Mouse (Mus musculus) adrenal gland, adult 8-10 months (tissue): ENCODE results near the gene Ano8. TPM values are rescaled to one million over a fixed set of nuclear protein-coding genes. Genes with fewer than 3 reads are reported as not detected.
A peak's percentile ranks its signal among the peaks of the same experiment; 100 is the strongest.

Experiments
- DNase-seq: peaks from one replicate; pipeline ENCODE4 v3.0.0; 2022
- total RNA-seq, 4 experiments: library from RNA; stranded (reverse); gene quantifications; 2 replicates each; pipeline ENCODE4 v1.2.4; 2022

Ano8 gene
- total RNA-seq, 4 experiments from 2014 or later = 13.5 to 24.7 (median 20.6) TPM

GRCm38 (mm10) chr8:71498816-71499690 lies 13.3 kb upstream of the Ano8 start:
- no peak for DNase-seq

- DNase-seq = no peak
These were observed 12.2 kb upstream of the Ano8 start for GRCm38 (mm10) chr8:71497881-71498501.

- DNase-seq = no peak
These were observed 11.4 kb upstream of the Ano8 start for GRCm38 (mm10) chr8:71497077-71497645.

GRCm38 (mm10) chr8:71496481-71496880 lies 10.7 kb upstream of the Ano8 start:
- DNase-seq = peak; percentile 96

GRCm38 (mm10) chr8:71495811-71496210 lies 10.0 kb upstream of the Ano8 start:
- no peak for DNase-seq

- DNase-seq = peak; percentile 80
These were observed 9.3 kb upstream of the Ano8 start for GRCm38 (mm10) chr8:71495039-71495438.

GRCm38 (mm10) chr8:71488454-71488853 lies 2.7 kb upstream of the Ano8 start:
- DNase-seq = peak; percentile 87

GRCm38 (mm10) chr8:71487691-71488445 lies 2.1 kb upstream of the Ano8 start, which contains the start of gene Gtpbp3:
Gene Gtpbp3 (plus strand): TSS chr8:71488103.
- peak; percentile 73 for DNase-seq

- DNase-seq = no peak
These were observed 370 bp upstream of the Ano8 start for GRCm38 (mm10) chr8:71486136-71486529.

GRCm38 (mm10) chr8:71484736-71485135 lies 1.0 kb downstream of the Ano8 start:
- DNase-seq = no peak

- no peak for DNase-seq
These were observed 1.8 kb downstream of the Ano8 start for GRCm38 (mm10) chr8:71483932-71484331.

- DNase-seq = peak; percentile 14
These were observed 6.8 kb downstream of the Ano8 start for GRCm38 (mm10) chr8:71478943-71479342.

GRCm38 (mm10) chr8:71477196-71477845 lies 8.4 kb downstream of the Ano8 start:
- peak; percentile 9 for DNase-seq

- DNase-seq = peak; percentile 75
These were observed 9.4 kb downstream of the Ano8 start for GRCm38 (mm10) chr8:71476099-71476940.

- peak; percentile 10 for DNase-seq
These were observed 10.1 kb downstream of the Ano8 start for GRCm38 (mm10) chr8:71475702-71476075.

- peak; percentile 7 for DNase-seq
These were observed 10.7 kb downstream of the Ano8 start for GRCm38 (mm10) chr8:71474785-71475701.

- DNase-seq = peak; percentile 18
These were observed 11.4 kb downstream of the Ano8 start for GRCm38 (mm10) chr8:71474344-71474743.

- DNase-seq = no peak
These were observed 13.0 kb downstream of the Ano8 start for GRCm38 (mm10) chr8:71472601-71473386.

GRCm38 (mm10) chr8:71471861-71472260 lies 13.9 kb downstream of the Ano8 start:
- DNase-seq = no peak
